Mouse (Mus musculus) kidney, postnatal 10 days (tissue): ENCODE data around the gene Tpd52l2.
"Not testable (repeated sequence)": the region's sequence is repeated elsewhere in the genome, so short reads cannot be mapped to it uniquely, and the experiment has no call there.

Experiments
- DNase-seq: peaks from one replicate; pipeline ENCODE4 v3.0.0; 2021; ENCODE audit warnings: mixed read lengths

Gene Tpd52l2

DNA sequence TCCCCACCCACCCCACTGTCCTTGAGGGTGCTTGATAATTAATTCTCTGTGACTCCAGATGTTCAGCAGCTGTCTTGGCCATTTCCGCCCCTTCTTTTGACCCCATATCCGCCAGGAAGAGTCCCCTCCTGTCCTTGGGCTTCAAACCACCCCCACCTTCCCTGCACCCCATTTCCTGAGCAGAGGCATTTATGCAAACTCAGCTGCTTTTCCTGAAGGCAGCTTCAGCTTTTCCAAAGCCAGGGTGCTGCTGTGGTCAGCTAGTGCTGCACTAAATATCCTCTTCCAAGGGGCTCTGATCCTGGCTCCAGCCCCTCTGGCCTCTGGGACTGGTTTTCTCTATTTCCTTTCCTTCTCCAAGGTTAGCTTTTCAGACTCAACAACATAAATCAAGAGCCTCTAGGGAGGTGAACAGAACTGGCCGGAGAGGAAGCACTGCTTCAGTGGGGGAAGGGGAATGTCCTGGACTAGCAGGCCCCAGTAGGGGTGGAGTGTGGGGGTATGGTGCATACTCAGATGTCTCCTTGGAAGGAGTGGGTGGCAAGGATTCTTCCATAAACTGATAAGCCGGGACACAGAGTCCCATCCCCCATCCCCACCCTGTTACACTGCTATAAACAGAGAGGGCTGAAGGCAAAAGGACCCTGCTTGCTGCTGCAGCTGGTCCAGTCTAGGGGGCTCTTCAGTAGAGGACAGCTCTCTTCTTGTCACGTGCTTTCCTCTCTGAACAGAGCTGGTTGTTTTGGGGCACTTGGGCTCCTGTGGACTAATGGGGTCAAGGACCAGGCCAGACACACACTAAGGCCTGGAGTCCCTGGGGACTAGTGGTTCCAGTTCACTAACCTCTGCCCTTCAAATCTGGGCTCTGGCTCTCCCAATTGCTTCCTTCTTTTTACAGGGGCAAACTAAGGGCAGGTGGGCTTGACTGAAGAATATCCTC lies 9.3 kb upstream of the Tpd52l2 start:
- peak; percentile 84 for DNase-seq

DNA sequence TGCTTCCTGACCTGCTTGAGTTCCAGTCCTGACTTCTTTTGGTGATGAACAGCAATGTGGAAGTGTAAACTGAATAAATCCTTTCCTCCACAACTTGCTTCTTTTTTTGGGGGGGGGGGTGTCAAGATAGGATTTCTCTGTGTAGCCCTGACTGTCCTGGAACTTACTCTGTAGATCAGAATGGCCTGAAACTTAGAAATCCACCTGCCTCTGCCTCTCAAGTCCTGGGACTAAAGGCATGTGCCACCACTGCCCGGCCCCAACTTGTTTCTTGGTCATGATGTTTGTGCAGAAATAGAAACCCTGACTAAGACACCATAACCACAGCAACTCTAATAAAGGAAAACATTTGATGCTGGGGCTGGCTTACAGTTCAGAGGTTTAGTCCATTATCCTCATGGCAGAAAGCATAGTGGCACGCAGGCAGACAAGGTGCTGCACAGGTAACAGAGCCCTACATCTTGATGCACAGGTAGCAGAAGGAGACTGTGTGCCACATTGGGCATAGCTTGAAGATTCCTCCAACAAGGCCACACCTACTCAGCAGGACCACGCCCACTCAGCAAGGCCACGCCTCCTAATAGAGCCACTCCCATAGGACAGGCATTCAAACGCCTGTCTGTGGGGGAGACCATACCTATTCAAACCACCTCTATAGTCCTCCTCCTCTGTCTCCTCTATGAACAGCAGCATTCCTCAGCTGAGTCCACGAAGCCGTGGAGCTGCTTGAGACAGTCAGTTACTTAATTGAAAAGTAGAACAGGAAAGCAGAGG lies 5.3 kb upstream of the Tpd52l2 start:
- peak; percentile 58 for DNase-seq

DNA sequence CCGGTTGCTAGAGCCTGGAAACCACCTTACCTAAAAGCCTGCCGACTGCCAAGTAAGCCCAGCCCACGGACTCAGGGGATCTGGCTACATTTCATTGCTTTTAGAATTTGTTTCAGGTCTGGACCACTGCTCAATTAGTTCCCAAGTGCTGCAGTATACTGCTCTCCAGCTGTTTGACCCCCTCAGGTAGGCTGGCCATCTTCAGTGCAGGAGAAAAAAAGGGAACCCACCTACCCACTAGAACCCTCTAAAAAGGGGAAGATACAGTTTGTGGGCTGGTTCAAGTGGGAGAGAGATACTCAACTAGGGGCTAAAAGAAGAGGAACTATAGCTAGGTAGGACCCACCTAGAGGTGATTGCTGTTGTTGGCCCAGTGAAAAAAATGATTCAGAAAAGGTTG lies 4.7 kb upstream of the Tpd52l2 start:
- DNase-seq: no peak

DNA sequence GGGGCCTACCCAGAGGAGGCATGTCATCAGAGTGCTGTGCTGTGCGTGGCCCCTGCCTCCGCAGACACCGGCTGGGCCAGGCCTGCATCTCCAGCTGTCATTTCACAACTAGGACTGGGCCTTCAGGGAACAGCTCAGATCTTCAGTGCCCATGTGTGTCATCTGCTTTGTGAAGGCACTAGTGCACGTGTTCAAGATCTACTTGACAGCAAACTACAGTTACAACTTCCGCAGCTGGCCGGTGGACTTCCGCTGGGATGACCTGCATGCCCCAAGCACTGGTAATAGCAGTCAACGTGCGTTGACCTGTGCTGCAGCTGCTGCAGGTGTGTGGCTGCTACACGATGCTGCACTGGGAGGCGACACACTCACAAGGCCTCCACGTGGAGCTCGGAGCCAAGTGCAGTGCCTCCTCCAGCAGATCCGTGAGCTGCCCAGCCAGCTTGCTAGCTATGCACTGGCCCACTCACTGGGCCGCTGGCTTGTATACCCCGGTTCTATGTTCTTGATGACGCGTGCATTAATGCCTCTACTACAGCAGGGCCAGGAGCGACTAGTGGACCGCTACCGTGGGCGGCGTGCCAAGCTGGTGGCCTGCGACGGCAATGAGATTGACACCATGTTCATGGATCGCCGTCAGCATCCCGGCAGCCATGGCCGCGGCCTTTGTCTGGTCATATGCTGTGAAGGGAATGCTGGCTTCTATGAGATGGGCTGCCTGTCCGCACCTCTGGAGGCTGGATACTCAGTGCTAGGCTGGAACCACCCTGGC lies 3.6 kb upstream of the Tpd52l2 start, which contains the start of gene Abhd16b:
Gene Abhd16b (plus strand): TSS at position 51 of the 772 bp plus-strand sequence.
- peak; percentile 30 for DNase-seq

DNA sequence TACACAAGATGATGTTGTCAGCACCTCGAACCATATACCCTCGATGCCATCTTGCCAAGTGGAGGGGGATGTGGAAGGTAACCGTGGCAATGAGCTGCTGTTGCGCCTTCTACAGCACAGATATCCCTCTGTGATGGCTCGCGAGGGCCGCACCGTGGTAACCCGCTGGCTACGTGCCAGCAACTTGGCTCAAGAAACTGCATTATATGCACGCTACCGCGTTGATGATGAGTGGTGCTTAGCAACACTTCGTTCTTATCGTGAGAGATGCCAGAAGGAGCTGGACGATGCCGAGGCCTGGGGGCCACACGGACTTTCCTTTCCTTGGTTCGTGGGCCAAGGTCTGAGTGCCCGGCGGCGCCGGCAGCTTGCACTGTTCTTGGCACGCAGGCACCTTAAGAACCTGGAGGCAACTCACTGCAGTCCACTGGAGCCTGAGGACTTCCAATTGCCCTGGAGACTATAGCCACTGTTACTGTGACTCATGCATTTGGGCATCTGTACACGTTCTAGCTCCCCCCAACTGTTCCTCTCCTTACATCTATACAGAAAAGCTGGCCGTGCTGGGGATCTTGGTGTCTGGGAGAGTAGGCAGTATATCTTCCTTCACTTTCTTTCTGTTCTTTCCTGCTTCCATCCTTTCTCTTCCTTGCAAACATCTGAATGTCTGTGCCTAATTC lies 2.5 kb upstream of the Tpd52l2 start:
- DNase-seq: peak; percentile 16

DNA sequence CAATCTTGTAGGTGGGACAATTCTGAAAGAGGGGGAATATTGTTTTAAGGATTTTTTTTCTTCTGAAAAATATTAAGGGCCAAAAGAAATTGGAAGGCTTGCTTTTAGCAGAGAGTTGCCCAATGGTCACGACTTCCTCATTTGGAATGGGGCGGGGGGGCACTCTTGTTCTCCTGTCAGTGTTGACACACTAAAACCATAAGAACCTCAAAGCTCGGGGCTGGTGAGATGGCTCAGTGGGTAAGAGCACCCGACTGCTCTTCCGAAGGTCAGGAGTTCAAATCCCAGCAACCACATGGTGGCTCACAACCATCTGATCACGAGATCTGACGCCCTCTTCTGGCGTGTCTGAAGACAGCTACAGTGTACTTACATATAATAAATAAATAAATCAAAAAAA lies 1.1 kb upstream of the Tpd52l2 start:
- DNase-seq: not testable (repeated sequence)

DNA sequence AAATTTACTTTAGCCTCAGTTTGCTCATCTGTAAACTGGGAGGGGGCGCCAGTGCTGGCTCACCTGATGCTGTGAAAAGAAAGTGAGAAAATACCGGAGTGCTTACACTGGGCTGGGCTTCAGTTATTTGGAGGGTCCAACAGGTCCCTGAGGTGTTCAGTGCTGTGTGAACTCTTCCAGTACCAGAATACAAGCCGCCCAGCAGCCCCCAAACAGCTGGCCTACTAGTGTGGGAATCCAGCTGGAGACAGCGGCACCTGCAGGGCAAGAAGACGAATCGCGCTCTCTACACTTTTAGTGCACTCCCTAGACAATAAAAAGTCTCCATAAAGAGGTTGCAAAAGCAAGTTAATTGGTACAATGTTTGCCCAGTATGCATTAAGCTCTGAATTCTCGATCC lies 661 bp upstream of the Tpd52l2 start:
- DNase-seq: peak; percentile 85

DNA sequence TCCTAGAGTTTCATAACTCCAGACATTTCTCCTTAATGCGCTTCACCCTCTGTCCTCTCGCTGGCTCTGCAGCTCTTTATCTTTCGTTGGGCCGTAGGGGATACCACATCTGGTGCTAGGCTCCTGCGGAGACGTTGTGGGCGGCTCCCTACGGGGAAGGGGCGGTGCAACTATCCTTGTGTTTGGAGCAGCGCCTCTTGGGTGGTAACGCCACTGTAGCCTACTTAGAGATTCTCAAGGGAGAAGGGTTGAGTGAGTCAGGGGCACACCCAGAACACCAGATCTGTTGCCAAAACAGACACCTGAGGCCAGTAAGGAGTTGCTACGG lies 570 bp downstream of the Tpd52l2 start:
- DNase-seq: peak; percentile 77

DNA sequence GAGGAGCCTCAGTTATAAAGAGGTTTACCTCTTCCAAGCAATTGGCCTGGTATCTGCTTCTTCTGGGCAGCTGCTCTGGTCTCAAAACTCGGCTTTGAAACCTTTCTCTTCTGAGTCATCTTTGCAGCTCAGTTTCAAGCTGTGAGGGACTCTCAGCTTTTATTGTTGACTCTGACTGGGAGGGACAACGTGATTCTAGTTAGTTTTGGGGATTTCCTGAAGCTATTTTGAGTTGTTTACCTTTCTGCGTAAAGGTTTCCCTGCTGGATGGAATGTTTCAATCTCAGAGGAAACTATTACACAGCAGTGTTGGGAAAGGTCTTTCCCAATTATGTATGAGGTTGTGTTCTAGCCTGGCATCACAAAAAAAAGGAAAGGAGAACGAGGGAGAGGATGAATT lies 1.7 kb downstream of the Tpd52l2 start:
- DNase-seq: no peak

DNA sequence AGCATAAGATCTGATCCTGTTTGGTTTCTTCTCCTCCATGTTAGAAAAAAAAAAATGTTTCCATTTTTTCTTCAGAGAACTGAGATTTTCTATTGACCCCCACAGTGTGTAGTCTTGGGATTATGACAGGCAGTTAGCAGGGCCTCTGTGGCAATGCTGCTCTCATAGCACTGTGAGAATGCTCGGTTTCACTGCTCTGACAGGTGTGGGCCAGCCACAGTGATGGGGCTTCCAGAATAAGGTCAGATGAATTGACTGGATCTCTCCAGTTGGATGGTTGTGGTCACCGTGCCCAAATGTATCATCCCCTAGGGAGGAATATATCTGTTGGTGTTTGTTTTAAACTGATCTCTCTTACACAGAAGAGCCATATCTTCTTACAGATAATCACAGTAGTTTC lies 12.2 kb downstream of the Tpd52l2 start:
- no peak for DNase-seq

DNA sequence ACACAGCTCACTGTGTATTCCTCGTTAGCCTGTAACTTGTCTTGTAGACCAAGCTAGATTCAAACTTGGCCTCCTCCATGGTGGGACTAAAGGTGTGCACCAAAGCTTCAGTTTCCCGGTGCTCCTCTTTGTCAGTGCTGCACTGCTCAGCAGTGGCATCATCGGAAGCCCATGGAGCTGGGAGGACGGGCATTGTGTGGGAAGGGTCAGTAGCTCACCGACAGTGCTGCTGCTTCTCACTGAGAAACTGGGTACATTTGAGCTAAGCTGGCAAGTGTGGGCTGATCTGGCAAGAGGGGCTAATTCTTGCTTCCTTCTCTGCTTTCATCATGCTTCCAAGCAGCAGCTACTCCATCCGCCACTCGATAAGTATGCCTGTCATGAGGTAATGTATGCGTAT lies 14.3 kb downstream of the Tpd52l2 start:
- no peak for DNase-seq

DNA sequence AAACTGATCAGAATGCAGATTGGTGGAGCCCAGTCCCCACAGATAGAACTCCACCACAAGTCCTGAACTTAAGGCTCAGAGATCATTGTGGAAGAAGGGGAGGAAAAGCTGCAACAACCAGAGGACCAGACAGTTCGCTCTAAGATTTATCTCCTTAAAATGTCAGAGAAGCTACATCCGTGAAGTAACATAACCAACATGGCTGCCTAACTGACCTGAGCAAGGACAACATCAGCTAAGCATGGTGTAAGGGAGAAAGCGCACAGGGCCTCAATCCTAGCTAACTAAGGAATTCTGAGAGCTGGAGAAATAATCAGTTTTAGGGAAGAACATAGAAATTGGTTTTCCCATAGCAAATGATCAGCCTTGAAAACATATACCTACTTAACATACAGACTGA lies 22.3 kb downstream of the Tpd52l2 start:
- DNase-seq: no peak

DNA sequence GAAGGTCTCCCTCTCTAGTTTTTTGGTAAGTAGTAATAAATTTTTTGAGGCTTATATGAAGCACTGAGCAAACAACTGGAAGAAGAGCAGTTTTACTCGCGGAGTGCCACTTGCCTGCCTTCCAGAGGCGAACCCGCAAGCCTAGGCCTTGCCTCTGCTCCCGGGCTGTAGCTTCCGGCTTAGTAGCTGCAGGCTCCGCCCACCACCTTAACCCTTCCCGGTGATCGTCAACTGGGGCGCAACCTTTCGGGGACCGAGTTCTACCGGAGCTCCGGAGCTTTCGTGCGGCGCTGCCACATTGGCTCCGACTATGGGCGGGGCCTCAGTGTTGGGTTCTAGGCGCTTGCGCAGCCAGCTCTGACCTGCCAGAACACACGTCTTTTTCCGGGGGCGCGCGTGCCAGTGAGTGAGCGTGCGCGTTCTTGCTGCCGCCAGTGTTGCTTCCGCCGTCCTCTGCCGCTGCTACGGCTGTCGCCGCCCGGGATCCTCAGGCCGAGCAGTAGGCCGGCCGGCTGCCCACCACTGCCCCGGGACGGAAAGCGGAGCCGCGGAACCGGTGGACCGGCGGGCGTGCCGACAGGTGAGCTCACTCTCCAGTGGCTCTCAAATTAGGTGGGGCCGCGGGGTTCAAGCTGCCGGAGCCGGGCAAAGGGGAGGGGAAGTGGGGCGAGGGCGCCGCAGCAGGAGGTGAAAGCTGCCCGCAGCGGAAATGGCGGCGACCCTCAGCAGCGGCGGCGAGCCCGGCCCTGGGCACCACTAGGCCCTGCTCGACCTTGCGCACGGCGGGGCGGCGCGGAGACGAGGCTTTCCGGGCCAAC lies 23.4 kb downstream of the Tpd52l2 start, which contains the start of gene Dnajc5:
Gene Dnajc5 (plus strand): TSS at position 368 of the 818 bp plus-strand sequence.
- peak; percentile 98 for DNase-seq

DNA sequence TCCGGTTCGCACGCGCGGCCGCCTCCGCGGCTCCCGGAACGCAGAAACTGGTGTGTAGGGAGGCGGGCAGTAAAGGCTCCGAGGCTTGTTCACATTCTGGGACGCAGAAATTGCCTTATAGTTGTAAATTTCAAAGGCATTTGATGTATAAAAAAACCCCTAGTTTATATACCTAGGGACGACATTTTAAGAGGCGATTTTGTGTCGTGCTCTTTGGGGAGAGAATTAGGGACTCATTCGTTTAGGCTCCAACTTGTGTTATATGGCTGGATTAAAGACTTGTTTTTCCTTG lies 23.9 kb downstream of the Tpd52l2 start:
- no peak for DNase-seq

DNA sequence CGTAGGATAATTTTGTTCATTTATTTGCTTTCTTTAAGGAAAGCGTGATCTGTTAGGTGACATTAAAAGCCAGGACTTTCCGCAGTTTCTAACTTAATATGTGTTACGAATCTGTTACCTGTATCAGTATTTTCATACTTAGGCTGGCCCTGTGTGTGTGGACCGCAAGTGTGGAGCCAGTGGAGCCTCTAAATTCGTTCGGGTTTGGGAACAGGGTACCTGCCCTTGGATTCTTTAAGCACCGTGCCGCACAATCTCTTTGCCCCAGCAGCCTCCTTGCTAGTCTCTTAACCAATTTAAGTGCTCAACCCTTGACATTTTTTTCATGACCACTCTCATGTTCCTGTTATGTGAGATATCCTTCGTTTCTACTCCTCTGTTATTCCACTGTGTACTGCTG lies 24.5 kb downstream of the Tpd52l2 start:
- no peak for DNase-seq

DNA sequence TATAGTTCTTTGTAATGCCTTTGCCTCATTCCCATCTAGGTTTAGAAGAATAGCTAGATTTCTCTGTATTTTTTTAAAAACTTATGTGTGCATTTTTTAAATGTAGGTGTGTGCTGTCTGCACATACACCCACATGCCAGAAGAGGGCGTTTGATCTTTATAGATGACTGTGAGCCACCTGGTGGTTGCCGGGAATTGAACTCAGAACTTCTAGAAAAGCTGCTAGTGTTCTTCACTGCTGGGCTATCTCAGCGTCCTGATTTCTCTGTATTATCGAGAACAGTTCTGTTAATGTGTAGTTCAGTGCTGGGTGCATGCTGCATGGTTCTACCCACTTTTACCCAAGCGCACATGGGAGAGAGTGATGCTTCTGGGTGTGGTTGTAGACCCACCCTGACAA lies 25.9 kb downstream of the Tpd52l2 start:
- DNase-seq: peak; percentile 51

DNA sequence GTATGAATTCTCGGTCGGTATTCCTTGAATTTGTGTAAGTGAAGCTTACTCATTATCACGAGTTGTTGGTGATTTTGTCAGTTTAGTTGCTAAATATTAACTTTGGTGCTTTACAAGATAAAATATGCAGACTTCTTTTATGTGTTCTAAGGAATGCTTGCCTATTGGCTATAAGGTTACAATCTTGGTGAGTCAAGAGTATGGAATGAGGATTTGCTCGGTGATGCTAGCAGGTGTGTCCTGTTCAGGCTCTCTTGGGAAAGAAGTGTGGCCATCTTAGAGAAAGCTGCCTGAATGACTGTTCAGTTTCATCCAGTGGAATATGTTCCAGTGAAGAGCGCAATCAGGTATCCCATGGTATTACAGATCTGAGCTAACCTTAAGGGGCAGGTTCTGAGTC lies 28.6 kb downstream of the Tpd52l2 start:
- no peak for DNase-seq

DNA sequence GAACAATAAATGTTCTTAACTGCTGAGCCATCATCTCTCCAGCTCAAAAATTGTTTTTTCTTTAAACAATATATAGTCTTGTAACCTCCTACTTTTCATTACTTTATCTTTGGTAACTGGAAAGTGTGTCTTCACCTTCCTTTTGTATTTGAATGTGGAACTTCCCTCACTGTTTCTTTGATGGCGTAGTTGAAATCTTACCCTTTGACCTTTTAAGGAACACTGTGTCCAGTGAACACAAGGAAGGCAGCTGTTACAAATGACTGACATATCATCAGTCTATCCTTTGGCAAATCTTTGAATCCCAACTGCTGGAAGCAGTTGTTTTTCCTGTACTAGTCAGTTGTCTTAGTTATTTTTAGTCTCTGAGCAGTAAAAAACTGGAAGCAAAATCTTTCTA lies 32.1 kb downstream of the Tpd52l2 start:
- no peak for DNase-seq

DNA sequence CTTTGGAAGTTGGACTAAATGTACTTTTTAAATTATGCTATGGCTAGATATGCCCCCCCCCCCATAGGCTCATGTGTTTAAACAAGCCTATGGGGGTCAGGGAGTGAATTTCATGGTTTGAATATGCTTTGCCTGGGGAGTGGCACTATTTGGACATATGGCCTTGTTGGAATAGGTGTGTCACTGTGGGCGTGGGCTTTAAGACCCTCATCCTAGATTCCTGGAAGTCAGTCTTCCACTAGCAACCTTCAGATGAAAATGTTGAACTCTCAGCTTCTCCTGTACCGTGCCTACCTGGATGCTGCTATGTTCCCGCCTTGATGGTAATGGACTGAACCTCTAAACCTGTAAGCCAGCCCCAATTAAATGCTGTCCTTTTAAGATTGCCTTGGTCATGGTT lies 35.6 kb downstream of the Tpd52l2 start:
- no peak for DNase-seq

DNA sequence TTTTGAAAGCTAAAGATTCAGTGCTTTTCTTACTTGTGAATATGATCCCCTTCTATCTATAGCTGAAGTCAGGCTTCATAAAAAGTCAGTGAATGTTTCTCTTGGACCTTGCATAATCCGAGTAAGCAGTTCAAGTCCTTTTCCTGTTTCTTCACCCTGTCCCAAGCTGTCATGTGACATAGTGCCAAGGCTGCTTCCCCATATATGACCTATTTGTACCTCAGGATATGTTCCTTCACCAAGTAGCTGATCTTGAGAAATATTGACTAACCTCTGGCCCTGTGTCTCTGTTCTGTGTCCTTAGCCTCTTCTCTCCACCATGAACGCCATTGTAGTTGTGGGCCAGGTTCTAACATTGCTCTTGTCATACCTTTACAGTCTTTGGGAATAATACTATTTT lies 39.5 kb downstream of the Tpd52l2 start:
- no peak for DNase-seq

DNA sequence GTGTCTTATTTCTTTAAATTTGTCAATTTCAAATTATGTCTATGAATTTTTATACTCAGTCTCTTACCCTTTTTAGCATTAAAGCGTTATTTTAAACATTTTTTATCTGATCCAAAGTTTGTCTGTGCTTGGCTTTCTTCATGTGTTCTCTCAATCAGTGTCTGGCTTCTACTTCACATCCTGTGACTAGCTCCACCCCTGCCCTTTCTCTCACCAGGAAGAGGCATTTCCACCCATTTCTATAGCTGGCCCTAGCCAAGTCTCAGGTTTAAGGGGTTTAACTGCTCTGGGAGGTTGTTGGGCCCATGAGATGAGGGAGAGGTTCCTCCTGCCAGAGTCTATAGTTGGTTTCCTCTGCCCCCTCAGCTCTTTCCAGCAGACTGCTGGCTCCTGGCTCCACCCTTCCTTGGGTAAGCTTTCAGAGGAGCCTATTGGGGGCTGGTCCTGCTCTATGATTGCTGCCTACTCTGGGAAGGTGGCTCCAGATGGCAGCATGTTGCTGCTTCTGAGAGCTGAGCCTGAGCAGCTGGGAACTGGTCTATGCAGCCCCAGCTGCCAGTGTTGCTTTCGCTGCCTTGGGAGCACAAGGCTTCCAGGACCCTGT lies 40.6 kb downstream of the Tpd52l2 start:
- DNase-seq: peak; percentile 35
